Mouse (Mus musculus) testis, postnatal 10 days (tissue): ENCODE data around the gene Gpbp1l1.

Experiments used
- DNase-seq: peaks from one replicate; pipeline ENCODE4 v3.0.0; 2021; ENCODE audit warnings: low spot score

The Gpbp1l1 gene

GRCm38 (mm10) chr4:116635197-116635596 lies 77.7 kb downstream of the Gpbp1l1 start:
- no peak for DNase-seq

GRCm38 (mm10) chr4:116638821-116639220 lies 81.4 kb downstream of the Gpbp1l1 start:
- DNase-seq, result no peak

- no peak for DNase-seq
Measured at GRCm38 (mm10) chr4:116642071-116642470, 84.6 kb downstream of the Gpbp1l1 start.
